Mouse (Mus musculus): ENCODE measurements around the gene Klk8.

Klk8 gene

DNA sequence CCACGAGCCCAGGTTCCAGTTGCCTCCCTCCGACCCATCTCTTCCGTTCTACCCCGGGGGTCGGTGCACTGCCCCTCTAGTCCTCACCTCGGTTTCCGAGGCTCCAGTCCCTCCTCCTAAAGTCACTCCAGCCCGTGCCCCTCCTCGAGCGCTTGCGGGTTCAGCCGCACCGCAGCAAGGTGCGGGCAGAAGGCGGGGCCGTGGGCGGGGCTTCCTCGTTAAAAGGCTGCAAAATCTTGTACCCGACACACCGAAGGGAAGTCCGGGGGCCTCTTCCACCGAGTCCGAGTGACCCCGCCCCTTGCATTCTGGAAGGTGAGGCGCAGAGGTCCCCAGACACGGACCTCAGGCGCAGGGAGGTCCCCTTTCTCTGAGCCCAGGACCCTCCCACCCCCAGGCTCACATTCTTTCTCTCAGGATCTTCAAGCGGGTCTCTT lies at the start of gene Klk8:
Gene Klk8 (plus strand): TSS at position 245 of the 437 bp plus-strand sequence.
- in situ Hi-C loops (cut with MboI; ENCODE audit: low sequenced_read_pairs), result no loop called here

DNA sequence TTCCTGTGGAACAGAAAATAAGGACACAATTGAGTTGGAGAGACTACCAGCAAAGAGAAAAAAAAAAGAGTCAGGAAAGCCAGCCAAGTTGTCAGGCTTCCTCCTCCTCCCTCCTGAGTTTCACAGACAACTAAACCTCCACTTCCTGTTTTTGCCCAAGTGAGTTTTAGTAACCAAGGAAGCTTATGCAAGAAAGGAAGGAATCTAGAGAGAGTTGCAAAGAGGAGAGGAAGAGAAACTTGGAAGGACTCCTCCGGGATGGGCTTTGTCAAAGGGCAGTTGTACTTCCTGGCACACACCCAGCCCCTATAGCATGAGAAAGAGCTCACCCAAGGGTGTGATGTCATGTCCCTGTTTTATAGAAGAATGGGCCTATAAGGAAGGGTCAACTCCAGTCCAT lies 49.6 kb upstream of the Klk8 start:
- in situ Hi-C loops (cut with MboI; ENCODE audit: low sequenced_read_pairs), result no loop called here

DNA sequence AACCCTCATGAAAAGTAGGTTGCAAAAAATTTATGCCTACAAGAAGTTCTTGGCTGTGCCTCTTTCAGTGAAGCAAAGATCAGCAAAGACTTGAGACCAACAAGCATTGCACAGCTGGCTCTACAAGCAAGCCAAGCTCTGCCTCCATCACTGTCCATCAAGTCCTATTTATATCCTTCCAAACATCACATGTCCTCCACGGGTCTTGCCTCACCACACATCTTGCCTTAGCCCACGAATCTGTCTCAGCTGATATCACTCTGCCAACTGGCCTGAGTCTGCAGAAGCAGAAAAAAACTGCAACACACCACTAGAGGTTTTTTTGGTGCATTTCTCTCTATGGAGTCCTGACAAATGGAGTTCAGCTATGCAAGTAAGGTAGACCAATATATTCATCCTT lies 44.6 kb upstream of the Klk8 start:
- in situ Hi-C loops (cut with MboI; ENCODE audit: low sequenced_read_pairs), result no loop called here

DNA sequence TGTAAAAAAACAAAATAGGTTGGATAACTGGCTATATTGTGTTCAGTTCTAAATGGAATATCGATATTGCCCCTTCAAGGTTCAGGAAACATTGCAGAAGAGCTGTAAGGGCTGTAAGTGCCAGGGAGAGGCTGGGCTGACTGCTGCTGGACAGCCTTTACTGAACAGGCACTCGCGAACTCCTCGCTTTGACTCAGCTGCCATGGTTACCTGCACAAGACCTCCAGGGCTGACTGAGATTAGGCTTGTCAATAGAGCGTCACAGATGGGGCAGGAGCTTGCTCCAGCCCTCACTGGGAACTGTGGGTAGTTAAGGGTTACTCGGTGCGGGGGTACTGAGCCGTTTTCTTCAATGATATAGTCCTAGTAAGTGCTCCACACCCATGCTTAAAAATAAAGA lies 30.9 kb upstream of the Klk8 start:
- in situ Hi-C loops (cut with MboI; ENCODE audit: low sequenced_read_pairs), result no loop called here

DNA sequence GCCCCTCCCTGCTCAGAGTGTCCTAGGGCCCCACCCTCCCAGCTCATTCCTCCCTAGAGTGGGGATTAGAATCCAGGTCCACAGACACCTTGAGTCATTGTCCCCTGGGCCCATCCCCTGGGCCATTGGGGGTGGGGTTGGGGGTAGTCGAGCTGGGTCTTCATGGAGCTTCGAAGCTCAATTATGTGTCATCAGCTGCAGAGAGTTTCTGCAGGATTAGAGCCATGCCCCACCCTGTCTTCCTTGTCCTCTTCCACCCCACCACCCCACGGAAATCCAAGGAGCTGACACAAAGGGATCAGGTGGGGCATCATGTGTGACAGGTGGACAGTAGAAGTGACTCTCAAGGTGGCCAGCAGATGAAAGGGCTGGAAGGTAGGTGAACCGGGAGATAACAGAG lies 28.8 kb upstream of the Klk8 start, which contains the start of gene Klk12:
Gene Klk12 (plus strand): TSS at position 301 of the 400 bp plus-strand sequence.
- in situ Hi-C loops (cut with MboI; ENCODE audit: low sequenced_read_pairs), result no loop called here

DNA sequence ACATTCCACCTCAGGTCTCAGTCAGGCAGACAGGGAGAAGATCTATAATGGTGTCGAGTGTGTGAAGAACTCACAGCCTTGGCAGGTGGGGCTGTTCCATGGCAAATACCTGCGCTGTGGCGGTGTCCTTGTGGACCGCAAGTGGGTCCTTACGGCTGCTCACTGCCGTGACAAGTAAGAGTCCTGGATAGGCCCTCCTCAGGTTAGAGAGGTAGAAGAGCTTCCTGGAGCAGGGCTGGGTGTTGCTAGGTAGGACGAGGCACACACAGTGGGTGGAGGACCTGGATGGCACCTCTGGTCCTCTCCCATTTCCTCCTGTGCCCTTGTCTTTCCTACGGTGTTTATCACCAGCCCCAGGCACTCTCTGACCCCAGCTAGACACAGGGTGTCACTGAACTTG lies 27.7 kb upstream of the Klk8 start:
- in situ Hi-C loops (cut with MboI; ENCODE audit: low sequenced_read_pairs), result no loop called here

DNA sequence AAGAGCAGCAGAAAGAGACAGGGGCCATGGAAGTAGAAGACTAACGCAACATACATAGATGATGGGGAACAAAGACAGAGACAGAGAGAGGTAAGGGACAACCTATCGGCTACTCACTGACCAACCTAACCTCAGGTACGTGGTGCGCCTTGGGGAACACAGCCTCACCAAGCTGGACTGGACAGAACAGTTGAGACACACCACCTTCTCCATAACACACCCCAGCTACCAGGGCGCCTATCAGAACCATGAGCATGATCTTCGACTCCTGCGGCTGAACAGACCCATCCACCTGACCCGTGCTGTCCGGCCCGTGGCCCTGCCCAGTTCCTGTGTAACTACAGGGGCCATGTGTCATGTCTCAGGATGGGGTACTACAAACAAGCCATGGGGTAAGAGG lies 26.7 kb upstream of the Klk8 start:
- in situ Hi-C loops (cut with MboI; ENCODE audit: low sequenced_read_pairs), result no loop called here

DNA sequence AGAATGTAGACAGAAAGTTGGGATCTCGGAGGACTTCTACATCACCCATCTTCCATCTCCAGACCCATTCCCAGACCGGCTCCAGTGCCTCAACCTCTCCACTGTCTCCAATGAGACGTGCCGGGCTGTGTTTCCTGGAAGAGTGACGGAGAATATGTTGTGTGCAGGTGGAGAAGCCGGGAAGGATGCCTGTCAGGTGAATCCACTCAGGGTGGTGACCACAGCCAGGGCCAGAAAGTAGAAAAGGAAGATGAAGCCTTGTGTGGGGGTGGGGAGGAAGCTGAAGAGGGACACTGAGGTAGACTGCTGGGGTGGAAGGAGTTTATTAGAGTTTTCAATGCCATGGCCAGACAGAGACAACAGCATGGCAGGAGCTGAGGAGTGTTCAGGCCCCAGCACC lies 25.5 kb upstream of the Klk8 start:
- in situ Hi-C loops (cut with MboI; ENCODE audit: low sequenced_read_pairs), result no loop called here

DNA sequence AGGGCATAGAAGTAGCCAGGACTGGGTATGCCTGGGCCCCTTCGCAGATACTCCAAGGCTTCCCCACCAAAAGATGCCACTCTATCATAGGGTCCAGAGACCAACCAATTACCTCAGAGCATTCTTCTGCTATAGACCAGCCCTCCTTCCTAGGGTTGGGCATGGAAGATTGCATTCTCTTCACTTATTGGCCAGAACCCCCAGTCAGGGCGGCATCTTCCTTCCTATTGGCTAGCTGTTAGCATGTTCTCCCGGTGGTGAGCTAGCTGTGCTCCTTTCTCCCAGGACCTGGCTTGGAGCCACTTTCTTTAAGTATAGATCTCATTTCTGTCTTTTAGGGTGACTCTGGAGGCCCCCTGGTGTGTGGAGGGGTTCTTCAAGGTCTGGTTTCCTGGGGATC lies 24.5 kb upstream of the Klk8 start:
- in situ Hi-C loops (cut with MboI; ENCODE audit: low sequenced_read_pairs), result no loop called here

DNA sequence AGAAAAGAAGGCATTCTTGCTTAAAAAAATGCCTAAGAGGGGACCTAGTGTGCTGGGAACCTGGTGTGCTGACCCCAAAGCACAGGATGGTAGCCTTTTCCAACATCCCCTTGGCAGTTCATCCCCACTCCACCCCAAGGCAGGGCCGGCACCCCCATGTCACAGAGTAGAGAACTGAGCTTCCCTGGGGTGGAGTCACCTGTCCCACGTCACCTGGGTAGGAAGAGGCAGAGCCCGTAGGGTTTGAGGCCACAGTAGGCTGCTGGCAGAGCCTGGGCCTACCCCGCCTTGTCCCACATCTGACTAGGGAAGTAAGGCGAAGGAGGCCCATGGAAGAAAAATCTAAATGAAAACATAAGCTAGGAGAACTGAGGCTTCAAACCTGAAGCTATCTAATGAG lies 23.0 kb upstream of the Klk8 start, which contains the start of gene Klk11:
Gene Klk11 (plus strand): TSS at position 241 of the 400 bp plus-strand sequence.
- in situ Hi-C loops (cut with MboI; ENCODE audit: low sequenced_read_pairs), result no loop called here

DNA sequence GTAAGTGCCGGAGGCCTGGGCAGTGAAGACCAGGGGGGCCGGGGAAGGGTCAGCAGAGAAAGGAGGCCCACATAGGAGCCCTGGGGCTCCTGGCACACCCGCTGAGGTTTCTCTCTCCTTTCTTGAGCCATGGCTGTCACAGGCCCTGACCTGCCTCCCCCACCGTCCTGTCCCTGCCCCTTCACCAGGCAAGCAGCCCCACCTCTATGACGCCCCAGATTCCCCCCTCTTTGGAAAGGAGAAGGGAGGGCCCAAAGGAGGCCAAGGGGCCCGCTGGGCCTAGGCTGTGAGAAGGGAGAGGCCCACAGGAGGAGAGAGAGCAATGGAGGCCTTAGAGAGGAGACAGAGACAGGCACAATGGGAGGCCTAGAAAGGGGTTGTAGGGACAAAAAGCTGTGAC lies 22.6 kb upstream of the Klk8 start:
- in situ Hi-C loops (cut with MboI; ENCODE audit: low sequenced_read_pairs), result no loop called here

DNA sequence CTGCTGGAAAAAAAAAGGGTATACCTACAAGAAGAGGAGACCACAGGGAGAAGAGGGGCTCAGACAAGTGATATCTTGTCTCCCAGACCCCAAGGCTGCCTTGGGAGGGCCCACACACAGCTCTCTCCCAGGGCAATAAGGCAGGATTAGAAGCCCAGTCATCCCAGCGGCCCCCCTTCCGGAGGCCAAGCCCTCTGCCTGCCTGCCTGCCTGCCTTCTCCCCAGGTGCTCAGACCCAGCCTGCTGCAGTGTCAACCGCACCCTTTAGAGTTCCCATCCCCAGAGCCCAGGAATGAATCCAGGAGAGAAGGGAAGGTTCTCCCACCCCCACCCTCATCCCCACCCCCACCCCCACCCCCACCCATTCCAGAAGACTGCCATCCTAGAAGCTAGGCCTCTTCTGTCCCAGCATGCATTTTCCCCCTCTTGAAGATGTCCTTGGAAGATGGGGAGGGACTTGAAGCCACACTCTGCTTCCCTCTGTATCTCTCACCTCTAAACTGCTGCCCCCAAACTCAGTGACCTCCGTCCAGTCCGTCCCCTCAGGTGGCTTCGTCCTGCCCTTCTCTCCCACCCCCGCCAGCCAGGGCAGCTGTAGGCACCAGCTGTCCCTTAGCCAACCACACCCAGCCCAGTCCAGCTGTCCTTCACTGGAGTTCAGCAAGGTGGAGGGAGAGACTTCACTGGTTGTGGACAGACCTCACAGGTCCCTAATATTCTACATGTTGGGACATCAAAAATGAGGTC lies 21.9 kb upstream of the Klk8 start:
- in situ Hi-C loops (cut with MboI; ENCODE audit: low sequenced_read_pairs), result no loop called here

DNA sequence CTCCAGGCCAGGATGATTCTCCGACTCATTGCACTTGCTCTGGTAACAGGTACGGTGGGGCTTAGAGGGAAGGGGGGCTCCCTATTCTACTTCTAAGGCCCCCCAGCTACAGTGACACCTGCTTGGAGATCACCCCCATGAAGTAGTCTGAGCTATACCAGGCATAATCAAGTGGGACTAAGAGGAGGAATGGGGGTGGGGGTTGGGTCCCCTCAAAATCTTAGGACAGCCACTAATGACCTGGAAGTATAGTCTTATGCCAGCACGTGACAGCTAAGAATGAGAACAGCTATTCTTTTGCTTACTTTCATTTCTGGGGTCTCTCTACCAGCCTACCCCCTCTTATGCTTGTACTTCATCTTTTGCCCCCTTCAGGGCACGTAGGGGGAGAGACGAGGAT lies 20.9 kb upstream of the Klk8 start:
- in situ Hi-C loops (cut with MboI; ENCODE audit: low sequenced_read_pairs), result no loop called here

DNA sequence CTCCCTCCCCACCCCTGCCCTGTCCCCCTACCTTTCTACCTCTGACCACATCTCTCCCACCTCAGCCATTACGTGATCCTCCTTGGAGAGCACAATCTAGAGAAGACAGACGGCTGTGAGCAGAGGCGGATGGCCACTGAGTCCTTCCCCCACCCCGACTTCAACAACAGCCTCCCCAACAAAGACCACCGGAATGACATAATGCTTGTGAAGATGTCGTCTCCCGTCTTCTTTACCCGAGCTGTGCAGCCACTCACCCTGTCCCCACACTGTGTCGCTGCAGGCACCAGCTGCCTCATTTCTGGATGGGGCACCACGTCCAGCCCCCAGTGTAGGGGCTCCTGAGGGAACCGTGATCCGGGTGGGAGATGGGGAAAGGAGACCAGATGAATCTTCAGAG lies 20.0 kb upstream of the Klk8 start:
- in situ Hi-C loops (cut with MboI; ENCODE audit: low sequenced_read_pairs), result no loop called here

DNA sequence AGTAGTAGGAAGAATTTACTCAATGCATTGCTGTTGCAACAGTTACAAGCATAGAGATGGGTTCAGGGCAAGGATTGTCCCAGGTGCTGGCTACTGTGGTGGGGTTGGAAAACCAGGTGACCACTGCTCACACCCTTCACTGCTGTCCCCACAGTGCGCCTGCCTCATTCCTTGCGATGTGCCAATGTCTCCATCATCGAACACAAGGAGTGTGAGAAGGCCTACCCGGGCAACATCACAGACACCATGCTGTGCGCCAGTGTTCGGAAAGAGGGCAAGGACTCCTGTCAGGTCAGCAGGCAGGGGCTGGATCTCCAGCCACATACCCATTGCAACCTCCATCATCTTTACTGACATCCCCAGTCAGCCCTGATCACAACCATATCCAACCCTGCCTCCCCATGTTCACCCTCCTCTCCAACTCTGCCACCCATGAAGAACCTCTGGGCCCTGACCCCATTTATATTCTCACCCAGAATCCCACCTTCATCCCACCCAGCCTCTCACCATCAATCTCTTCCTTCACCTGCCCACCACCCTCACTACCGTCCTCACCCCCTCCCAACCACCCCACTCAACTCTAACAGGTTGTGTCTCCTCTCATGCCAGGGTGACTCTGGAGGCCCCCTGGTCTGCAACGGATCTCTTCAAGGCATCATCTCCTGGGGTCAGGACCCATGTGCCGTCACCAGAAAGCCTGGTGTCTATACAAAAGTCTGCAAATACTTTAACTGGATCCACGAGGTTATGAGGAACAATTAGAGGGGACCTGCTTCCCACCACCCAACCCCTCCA lies 19.0 kb upstream of the Klk8 start:
- in situ Hi-C loops (cut with MboI; ENCODE audit: low sequenced_read_pairs), result no loop called here

DNA sequence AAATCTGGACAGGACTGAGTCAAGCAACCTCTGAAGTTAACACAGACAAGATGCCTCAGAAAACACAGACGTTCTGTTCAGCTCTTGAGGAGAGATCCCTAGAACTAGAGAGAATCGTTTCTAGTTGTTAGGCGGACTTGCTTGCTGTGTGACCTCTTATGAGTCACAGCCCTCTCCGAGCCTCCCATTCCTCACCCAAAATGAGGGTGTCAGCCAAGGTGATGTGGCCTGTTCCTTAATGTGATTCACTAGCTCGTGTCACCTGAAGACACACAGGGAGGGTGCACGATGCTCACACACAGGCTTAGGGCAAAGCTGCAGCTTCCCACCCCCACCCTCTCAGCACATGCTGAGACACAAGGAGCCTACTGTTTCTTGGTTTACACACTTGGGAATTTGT lies 17.1 kb upstream of the Klk8 start:
- in situ Hi-C loops (cut with MboI; ENCODE audit: low sequenced_read_pairs), result no loop called here

DNA sequence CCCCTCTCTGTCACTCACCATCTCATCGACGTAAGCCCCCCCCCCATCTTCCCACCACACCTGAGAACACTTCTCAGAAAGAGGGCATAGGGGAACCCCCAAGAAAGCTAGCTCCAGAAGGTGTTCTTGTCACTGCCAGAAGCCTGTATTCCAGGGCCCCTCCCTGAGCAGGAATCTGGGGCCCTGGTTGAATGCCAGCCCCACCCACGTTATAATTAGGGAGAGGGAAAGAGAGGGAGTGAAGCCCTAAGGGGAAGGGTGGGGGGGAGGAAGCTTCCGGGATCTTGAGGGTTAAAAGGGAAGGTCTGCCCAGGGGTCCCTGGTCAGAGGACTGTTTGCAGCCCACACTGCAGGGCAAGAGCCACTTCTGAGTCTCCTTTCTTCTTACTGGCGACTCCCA lies 16.6 kb upstream of the Klk8 start, which contains the start of gene Klk10:
Gene Klk10 (plus strand): TSS at position 290 of the 400 bp plus-strand sequence.
- in situ Hi-C loops (cut with MboI; ENCODE audit: low sequenced_read_pairs), result no loop called here

DNA sequence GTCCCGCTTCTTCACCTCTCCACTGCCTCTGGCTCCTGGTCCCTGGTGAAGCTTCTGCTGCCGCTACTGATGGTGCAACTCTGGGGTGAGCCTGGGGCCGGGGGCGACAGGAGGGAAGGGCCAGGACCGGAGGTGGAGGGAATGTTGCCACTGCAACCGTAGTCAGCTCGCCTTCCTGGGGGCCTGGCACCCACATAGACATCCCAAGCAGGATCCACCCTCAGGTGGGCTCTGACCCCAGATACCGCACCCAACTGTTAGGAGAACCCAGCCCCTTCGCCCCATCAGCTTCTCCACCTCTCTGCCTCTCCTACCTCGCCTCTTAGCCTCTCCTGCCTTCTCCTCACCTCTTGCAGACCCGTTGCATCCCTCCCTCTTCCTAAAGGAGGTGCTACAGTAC lies 15.8 kb upstream of the Klk8 start:
- in situ Hi-C loops (cut with MboI; ENCODE audit: low sequenced_read_pairs), result no loop called here

DNA sequence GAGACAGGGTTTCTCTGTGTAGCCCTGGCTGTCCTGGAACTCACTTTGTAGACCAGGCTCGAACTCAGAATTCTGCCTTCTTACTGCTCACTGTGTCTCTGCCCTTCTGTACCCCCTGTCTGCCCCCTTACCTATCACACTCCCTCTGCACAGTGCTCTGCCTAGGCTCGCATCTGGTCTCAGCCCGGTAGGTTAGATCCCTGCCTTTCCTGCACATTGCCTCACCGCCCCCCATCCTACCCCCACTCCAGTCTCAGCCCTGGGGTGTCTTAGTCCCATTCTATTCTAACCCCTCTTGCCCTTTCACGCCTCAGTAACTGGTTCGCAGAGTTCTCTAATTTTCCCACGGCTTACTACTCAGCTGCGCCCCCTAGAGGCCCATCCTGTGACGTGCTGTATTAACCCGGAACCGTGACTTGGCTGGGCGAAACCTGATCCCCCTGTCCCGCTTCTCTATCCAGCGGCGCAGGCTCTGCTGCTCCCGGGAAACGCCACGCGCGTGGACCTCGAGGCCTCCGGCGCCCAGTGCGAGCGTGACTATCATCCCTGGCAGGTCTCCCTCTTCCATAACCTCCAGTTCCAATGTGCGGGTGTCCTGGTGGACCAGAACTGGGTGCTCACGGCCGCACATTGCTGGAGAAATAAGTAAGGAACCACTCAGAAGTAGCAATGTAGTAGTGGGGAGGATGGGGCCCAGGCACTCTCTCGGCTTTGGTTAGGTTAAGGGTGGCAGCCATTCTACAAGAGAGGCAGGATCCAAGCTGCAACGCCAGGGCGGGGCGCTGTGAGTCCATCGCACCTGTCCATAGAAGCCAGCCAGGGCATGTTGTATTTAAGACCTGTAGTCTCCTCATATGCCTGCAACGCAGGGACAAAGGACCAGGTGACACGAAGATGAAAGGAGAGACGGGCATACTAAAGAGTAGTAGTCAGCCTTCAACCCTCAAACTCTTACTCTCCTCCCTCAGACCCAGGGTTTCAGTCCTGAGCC lies 14.8 kb upstream of the Klk8 start:
- in situ Hi-C loops (cut with MboI; ENCODE audit: low sequenced_read_pairs), result no loop called here

DNA sequence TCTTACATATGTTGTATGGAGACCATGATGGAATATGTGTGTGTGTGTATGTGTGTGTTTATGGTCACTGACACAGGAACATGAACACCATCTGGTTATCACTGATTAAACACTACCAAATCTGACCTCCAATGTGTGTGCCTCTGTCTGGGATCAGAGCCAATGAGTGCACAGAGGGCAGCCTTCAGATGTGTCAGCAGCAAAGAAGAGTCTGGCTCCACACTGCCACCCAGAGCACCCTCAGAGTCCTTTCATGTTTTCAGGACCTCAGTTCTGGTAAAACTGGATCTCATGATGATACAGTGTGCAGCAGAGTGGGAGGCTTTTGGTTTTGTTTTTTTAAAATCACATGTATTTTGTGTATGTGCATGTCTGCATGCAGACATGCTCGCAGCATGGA lies 12.1 kb upstream of the Klk8 start:
- in situ Hi-C loops (cut with MboI; ENCODE audit: low sequenced_read_pairs), result no loop called here

DNA sequence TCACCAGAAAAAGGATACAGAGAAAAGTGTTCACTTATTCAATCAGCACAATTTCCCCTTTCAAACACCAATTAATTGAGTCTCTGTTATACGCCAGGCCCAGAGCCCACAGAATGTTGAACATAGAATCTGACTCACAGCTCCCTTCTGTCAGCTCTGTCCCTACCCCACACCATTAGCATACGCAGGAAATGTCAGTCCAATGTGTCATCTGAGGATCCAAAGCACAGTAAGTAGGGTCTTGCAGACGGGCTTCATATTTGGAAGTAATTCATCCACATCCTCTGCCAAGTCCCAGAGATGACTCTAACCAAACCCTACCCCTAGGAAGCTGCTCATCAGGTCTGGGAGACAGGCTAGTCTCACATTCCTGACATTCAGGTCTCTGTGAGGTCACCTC lies 9.3 kb upstream of the Klk8 start:
- in situ Hi-C loops (cut with MboI; ENCODE audit: low sequenced_read_pairs), result no loop called here
